Mouse (Mus musculus) leukemia stem cell, adult 10-12 weeks (primary cell): Measurements from ENCODE around the gene Polr3c. TPM values are rescaled to one million over a fixed set of nuclear protein-coding genes. Genes with fewer than 3 reads are reported as not detected.

Experiments used
- polyA plus RNA-seq: library from polyadenylated mRNA; stranded (reverse); fragments of >175 nt; gene quantifications from 2 replicates; pipeline ENCODE4 v1.2.3, GENCODE M21; 2012; ENCODE audit warnings: low replicate concordance

Gene Polr3c
- polyA plus RNA-seq, result 3.9 and 4.2 TPM in 2 replicates

DNA sequence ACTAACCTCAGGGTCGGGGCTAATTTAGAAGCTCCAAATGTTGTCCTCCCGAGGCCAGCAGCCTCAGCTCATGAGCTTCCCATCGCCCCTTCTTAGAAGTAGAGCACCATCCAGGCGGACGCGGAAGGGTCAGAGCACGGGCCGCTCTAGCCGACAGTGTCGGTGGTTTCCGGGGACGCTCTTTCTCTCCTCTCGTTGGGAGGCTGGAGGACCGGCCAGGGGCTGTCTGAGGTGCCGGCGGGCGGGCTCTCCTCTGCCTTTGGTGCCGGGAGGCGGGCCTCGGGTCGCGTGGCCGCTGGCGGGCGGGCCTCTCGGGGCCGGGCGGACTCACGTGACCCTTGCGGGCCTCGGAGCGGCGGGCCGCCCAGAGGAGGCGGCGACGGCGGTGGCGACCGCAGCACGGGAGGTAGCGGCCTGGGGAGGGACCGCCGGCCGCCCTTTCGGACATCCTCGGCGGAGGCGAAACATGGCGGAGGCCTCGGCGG is at the start of gene Polr3c, which contains the start of gene Rnf115:
Polr3c (minus strand) TSS at position 286 of the 485 bp plus-strand sequence.
Rnf115 (plus strand) TSS at position 322 of the 485 bp plus-strand sequence.

DNA sequence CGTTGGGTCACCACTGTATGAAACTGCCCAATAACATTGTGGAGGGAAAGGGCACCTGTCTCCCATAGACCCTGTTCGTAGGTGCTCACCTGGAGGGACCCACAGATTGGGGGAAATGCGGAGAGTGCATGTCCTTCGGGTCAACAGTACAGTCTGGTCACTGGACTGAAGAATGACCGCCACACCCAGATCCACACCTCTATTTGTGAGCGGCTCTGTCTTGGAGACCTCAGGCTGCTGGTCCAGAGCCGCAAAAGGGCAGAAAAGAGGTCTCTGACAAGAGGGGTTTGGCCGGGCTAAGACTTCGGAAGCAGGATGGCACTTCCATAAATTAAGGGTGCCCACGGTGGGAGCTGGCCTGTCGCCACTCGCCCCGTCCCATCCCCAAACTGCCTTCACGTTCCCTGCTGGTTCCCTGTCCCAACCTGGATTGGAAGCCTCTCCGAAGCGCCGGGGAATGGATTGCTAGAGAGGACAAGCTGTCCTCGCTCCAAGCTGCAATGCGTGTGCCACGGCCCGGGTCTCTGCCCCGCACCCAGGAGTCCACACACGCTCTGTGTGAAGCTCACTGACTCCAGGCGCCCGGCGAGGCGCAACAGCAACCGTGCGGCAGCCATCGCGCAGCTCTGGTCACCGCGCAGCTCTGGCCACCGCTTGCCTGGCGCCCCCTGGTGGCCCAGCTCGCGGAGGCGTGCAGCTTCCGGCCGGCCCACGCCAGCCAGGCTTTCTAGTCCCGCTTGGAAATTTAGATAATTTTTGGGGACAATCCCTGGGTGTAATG is 19.3 kb downstream of the Polr3c start, which contains the start of gene Nudt17:
Nudt17 (minus strand) TSS at position 660 of the 781 bp plus-strand sequence.

DNA sequence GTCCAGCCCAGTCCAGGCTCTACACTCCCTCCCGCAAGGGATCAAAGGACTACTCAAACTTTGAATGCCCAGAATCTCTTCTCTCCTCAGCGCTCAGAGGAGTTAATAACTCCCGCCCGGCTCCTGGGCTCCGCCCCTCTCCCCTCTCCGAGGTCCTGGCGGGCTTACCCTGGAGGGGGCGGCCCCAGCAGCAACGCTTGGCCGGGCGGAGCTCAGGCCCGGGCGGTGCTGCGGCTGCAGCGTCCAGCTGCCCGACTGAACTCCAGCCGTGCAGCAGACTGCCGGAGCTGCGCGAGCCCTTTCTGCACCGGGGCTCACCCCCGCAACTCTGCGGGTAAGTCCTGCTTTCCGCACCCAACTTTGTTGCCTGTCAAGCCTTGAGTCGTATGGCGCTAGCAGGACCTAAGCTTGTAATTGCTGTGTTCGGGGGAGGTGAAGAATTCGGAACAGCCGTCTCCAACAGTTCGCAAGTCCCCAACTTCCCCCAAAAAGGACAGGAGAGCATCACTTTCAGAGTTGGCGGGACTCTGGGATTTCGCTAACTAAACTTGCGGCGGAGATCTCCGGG is 31.1 kb downstream of the Polr3c start, which contains the start of gene Pias3:
Pias3 (plus strand) TSS at position 187 of the 568 bp plus-strand sequence.

DNA sequence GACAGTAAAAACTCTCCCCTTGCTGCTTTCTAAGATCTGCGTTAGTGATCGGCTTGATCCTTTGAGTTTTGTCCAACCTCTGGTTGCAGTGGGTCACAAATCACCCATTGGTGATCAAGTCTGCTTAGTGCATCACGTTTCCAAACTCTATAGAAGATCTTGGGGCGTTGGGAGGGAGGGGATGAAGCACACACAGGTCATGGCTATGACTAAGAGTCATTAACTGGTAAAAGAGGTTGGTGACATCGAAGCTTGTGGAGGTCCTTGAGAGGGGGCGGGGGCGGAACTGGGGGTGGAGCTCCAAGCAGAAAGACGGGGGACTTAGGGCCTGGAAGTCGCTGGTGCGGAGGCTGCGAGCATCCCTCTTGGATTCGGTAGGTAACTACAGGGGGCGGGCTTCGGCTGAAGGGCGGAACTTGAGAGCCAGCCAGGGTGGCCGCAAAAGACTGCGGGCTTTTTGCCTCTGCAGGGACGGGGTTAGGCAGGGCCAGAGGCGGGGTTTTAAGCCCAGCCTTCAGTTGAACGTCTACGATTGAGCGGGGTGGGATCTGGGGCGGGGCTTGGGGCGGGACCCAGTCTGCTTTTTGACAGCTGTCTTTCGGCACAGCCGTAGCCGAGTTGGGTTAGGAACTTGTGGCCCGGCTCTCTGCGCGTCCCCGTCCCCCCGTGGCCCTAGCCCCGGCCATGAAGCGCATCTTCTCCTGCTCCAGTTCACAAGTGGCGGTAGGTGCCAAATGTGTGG is 57.5 kb downstream of the Polr3c start, which contains the start of gene Ankrd35:
Ankrd35 (plus strand) TSS at position 405 of the 742 bp plus-strand sequence.

Other genes starting within 250 kb of the Polr3c start
- 0.55 and 0.85 TPM in 2 replicates for gene Hfe2, start 202.5 kb downstream of the Polr3c start, polyA plus RNA-seq
- 2.1 and 8.1 TPM in 2 replicates for gene Txnip, start 169.7 kb downstream of the Polr3c start, polyA plus RNA-seq
- gene Gm16253, start 150.6 kb downstream of the Polr3c start, polyA plus RNA-seq, result not detected in 2 replicates
- gene Polr3gl, start 133.4 kb downstream of the Polr3c start, polyA plus RNA-seq, result 9.2 and 13.8 TPM in 2 replicates
- gene Ankrd34a, start 131.0 kb downstream of the Polr3c start, polyA plus RNA-seq, result 0.19 and 0.30 TPM in 2 replicates
- 0.26 and 0.30 TPM in 2 replicates for gene Lix1l, start 126.5 kb downstream of the Polr3c start, polyA plus RNA-seq
- 13.0 and 66.3 TPM in 2 replicates for gene Rbm8a, start 97.7 kb downstream of the Polr3c start, polyA plus RNA-seq
- 2.5 and 5.2 TPM in 2 replicates for gene Pex11b, start 92.3 kb downstream of the Polr3c start, polyA plus RNA-seq
- gene Gm42957, start 92.2 kb downstream of the Polr3c start, polyA plus RNA-seq, result 0.06 TPM in 1 of 2 replicates, not detected in the other
- gene Itga10, start 82.0 kb downstream of the Polr3c start, polyA plus RNA-seq, result 0.03 and 0.09 TPM in 2 replicates
- 0.12 and 0.19 TPM in 2 replicates for gene Ankrd35, start 57.5 kb downstream of the Polr3c start, polyA plus RNA-seq
- 12.3 and 23.7 TPM in 2 replicates for gene Pias3, start 31.2 kb downstream of the Polr3c start, polyA plus RNA-seq
- 0.36 and 0.42 TPM in 2 replicates for gene Nudt17, start 19.1 kb downstream of the Polr3c start, polyA plus RNA-seq
- gene Rnf115, start within 50 bp of the Polr3c start, polyA plus RNA-seq, result 18.2 and 18.6 TPM in 2 replicates
- gene Pdzk1, start 101.7 kb upstream of the Polr3c start, polyA plus RNA-seq, result not detected in 2 replicates
- gene Cd160, start 101.7 kb upstream of the Polr3c start, polyA plus RNA-seq, result 2.4 and 2.6 TPM in 2 replicates
- 0.26 TPM in 1 of 2 replicates, not detected in the other for gene Gja5, start 177.1 kb upstream of the Polr3c start, polyA plus RNA-seq
- gene Gpr89, start 177.7 kb upstream of the Polr3c start, polyA plus RNA-seq, result 0.93 and 4.1 TPM in 2 replicates
- not detected in 2 replicates for gene Gja8, start 198.4 kb upstream of the Polr3c start, polyA plus RNA-seq